Mouse (Mus musculus) bone marrow macrophage, adult 2 months (primary cell): ENCODE measurements around the gene Dbr1. TPM values are rescaled to one million over a fixed set of nuclear protein-coding genes. Genes with fewer than 3 reads are reported as not detected.
"Not testable (repeated sequence)": the region's sequence is repeated elsewhere in the genome, so short reads cannot be mapped to it uniquely, and the experiment has no call there.

Source experiments
- H3K27ac ChIP-seq: 2 replicates; pipeline ENCODE4 v1.5.1; 2012; ENCODE audit warnings: low read depth, low read length; ENCODE audit not compliant: insufficient read depth
- H3K4me1 ChIP-seq: 2 replicates; pipeline ENCODE4 v1.6.1; 2012; ENCODE audit warnings: low read length; ENCODE audit not compliant: control insufficient read depth, insufficient read depth
- H3K4me3 ChIP-seq: 2 replicates; pipeline ENCODE4 v1.5.1; 2012; ENCODE audit warnings: mild to moderate bottlenecking, low read length, moderate library complexity; ENCODE audit not compliant: insufficient read depth
- CTCF ChIP-seq: IDR thresholded peaks from 2 replicates; pipeline ENCODE4 v1.5.1; 2012; ENCODE audit warnings: low read depth, mild to moderate bottlenecking, low read length, moderate library complexity
- POLR2A ChIP-seq: IDR thresholded peaks from 2 replicates; pipeline ENCODE4 v1.6.1; 2012; ENCODE audit warnings: mild to moderate bottlenecking, low read depth, low read length, borderline replicate concordance
- polyA plus RNA-seq: library from polyadenylated mRNA; stranded (reverse); fragments of >200 nt; gene quantifications from 2 replicates; pipeline ENCODE4 v1.2.4, GENCODE M21; 2012; ENCODE audit not compliant: missing spikeins, insufficient read depth, insufficient read length

Gene Dbr1
- polyA plus RNA-seq, 1 experiment, result 13.2 TPM

DNA sequence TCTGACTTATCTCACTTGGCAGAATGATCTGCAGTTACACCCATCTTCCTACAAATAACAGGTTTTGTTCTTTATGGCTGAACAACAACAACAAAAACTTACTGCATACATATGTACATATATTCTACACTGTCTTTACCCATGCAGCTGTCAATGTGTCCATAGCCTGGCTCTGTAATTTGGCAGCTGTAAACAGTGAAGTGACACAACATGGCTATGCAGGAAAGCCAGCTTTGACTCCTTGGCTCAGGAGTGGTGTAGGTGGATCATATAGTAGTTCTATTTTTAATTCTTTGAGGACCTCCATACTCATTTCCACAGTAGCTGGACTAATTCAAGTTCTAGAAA lies 16.1 kb upstream of the Dbr1 start:
- Histone ChIP-seq H3K27ac (no peak overlapping the region), H3K4me3 (no peak overlapping the region), H3K4me1 (peaks cover 2% of the 10 kb centered on the region; the same call in 1 of the 2 replicates)
- TF ChIP-seq CTCF (no peak), POLR2A (no peak)

DNA sequence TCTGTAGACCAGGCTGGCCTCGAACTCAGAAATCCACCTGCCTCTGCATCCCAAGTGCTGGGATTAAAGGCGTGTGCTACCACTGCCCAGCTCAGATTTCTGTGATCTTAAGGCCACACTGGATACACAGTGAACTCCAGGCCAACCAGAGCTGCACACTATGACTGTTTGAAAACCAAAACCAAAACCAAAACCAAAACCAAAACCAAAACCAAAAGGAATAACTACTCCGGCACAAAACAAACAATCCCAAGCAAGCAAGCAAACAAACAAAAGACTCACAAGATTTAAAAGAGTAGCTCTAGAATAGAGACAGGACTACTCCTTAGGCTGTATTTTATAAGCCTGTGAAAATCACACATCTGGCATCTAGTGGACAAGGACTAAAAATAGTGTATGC lies 15.2 kb upstream of the Dbr1 start:
- H3K4me3 ChIP-seq, result no peak overlapping the region
- TF ChIP-seq POLR2A (no peak), CTCF (no peak)
- no peak overlapping the region for H3K27ac ChIP-seq
- peaks cover 2% of the 10 kb centered on the region; the same call in 1 of the 2 replicates for H3K4me1 ChIP-seq

DNA sequence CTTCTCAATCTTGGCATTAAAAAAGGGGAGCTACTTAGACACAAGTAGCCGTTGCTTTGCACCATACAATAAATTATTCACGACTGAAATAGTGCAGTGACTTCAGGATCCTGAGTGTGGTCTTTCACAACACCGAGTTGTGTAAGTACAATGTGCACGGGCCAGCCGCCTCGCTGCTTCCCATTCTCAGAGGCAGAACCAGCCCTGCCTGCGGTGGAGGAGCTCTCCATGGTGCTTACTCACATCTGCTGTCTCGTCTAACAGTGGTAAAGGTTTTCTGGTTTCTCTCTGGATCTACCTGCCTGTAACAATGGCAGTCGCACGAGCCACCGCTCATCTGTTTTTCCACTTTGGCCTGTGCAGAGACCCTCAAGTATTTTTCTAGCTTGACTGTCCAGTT lies 11.9 kb upstream of the Dbr1 start:
- H3K4me3 ChIP-seq, result no peak overlapping the region
- TF ChIP-seq POLR2A, result no peak
- TF ChIP-seq CTCF, result no peak
- H3K27ac ChIP-seq, result no peak overlapping the region

DNA sequence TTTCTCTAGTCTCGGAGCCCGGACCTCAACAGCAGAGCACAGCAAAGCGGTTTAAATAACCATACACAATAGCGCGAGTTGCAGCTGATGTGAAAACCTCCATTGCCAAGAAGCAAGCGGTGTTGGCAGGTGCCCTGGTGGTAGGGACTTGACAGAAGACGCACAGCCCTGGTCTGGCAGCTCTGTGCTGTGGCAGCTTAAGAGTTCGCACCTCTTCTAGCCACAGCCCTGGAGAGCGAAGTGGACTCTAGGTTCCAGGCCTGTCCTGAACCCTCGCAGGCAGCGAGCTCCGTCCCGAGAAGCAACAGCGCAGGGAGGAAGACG lies 7.6 kb upstream of the Dbr1 start:
- TF ChIP-seq POLR2A (no peak), CTCF (no peak)
- 0 out of 2 replicates have a peak overlapping the region, but pooled peaks have one; percentile 85 for H3K27ac ChIP-seq
- peak overlapping the region; percentile 99 for H3K4me3 ChIP-seq
- peaks cover 8% of the 10 kb centered on the region for H3K4me1 ChIP-seq

More for the DNA sequence above, 11.9 kb upstream of the Dbr1 start:
- peaks cover 8% of the 10 kb centered on the region for H3K4me1 ChIP-seq

DNA sequence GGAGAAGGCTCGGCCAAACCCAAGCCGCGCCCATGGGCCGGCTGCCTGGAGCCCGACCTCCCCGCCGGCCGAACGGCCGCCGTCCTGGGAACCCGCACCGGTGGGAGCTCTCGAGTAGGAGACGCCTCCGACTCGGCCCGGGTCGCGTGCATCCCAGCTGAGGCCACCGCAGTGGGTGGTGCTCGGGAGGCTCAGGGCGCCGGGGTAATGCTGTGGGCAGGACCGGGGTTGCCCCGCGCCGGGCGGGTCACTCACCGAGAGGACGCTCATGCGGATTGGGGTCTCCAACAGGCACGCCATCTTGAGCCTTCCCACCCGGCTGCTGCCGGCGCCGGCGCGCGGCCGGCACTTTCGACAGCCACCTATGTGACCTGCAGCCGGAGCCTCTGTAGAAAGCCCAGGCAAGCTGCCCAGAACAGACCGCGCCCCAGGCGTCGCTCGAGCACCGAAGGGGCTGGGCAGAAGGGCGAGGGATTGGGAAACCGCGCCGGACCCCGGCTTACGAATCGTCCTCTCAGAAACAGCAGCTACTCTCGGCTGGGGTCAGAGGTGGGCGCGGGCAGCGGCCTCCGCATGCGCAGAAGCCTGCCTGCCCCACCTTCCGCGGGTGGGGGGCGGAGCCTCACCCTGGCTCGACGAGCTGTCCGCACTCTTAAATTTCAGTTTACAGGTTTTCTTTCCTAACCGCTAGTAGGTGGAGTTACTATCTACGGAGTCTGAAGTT lies 7.1 kb upstream of the Dbr1 start, which contains the start of gene Armc8:
Gene Armc8, minus strand, starts transcription at position 553 of the 724 bp plus-strand sequence.
- Histone ChIP-seq H3K4me3 (peak within 1 kb of the TSS; percentile 99), H3K4me1 (peaks cover 8% of the 10 kb centered on the region), H3K27ac (peak within 1 kb of the TSS; percentile 85)
- TF ChIP-seq POLR2A (no peak), CTCF (no peak)

DNA sequence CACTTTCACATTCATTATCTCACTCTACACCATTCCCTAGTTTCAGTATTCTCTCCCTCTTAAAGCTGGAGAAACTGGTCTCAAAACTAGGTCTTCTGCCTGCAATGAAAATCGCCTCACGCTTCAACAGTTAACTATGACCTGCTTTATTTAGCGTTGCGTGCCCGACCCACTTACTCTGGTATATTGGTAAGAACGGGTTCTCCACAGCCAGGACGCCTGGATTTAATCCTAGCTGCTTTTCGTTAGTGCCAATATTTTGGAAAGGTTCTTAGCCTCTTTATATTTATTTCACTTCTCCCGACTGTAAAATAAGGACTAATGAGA lies 6.6 kb upstream of the Dbr1 start:
- H3K27ac ChIP-seq, result peak overlapping the region; percentile 10; the same call in 1 of the 2 replicates
- peak overlapping the region; percentile 99 for H3K4me3 ChIP-seq
- H3K4me1 ChIP-seq, result peaks cover 7% of the 10 kb centered on the region
- TF ChIP-seq POLR2A (no peak), CTCF (no peak)

DNA sequence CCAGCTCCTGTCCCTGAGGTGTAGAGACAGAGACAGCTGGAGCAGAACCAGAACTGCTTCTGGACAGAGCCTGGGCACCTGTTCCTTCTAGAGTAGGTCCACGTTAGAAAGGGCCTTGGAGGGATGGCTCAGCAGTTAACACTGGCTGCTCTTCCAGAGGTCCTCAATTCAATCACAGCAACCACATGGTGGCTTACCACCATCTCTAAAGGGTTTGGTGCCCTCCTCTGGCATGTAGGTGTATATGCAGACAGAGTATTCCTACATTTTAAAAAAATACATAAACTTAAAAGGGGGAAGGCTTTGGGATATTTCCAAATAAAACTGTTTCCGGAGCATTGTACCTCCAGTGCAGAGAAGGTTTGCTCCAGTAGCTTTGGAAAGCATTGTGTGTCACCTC lies 5.1 kb downstream of the Dbr1 start:
- Histone ChIP-seq H3K4me1 (peaks cover 9% of the 10 kb centered on the region; the same call in 1 of the 2 replicates), H3K4me3 (no peak overlapping the region), H3K27ac (no peak overlapping the region)
- TF ChIP-seq POLR2A (no peak), CTCF (no peak)

DNA sequence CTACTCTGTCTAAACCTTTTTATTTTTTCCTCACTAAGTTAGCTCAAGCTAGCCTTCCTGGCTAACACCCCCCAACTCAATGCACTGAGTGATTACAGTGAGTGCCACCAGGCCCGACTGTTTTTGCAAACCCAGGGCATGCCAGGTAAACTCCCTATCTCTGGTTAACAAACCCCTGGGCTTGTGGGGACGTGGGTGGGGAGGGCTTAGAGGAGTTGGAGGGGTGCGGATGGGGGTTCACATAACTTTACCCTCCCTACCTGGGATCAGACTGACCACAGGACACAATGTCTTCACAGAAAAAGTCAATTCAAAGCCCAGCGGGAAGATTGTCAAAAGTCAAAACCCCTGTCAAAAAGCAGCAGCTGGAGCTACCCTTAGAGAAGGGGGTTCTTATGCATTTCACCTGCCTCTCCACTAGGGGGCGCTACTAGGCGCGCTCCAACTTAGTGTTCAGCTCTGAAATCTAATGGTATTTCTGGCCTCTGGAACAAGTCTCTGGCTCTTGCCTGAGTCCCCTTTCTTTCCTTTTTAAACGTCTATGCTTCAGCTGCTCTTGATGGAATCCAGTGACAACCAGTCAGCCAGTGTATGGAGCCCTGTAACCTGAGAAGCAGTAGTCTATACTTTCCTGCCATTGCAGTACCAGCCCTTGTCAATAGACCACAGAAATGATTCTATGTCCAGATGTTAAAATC lies 12.1 kb downstream of the Dbr1 start:
- Histone ChIP-seq H3K4me1 (no peaks in the 10 kb centered on the region), H3K27ac (no peak overlapping the region), H3K4me3 (no peak overlapping the region)
- TF ChIP-seq POLR2A (no peak), CTCF (peak; percentile 86)

DNA sequence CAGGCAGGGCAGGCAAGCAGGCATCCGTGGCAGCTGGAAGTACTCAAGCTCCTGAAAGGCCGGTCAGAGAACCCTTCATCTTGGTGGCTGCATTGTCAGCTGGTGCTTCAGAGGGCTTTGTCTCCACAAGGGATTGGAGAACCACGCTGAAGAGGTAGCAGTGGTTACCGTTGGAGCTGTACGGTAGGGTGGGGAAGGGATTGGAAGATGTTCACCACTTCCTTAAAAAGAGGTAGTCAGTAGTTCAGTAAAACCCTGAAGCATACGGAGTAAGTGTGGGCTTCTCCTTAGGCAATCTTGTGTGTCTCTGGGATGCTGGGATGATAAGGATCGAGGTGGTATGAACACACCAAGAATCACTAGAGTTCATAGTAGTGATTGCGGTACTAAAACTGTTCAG lies 15.5 kb downstream of the Dbr1 start:
- Histone ChIP-seq H3K4me1 (no peaks in the 10 kb centered on the region), H3K4me3 (no peak overlapping the region), H3K27ac (no peak overlapping the region)
- TF ChIP-seq POLR2A, result no peak
- no peak for TF ChIP-seq CTCF

DNA sequence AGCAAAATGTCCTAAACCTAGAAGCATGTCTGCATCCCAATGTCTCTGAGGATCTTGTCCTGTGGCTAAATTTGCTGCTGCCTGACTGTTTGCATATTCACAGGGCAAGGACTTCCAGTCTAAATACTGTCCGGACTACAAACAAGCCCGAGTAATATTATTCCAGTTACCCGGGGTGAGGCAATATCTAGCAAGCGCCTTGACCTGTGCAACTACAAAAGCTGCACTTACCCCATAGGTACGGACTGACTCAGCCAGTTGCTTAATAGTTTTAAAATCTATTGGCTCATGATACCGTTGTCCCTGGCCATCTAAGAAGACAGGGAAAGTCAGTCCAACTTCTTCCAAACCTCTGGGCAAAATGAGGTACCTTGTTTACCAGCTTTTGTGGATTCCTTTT lies 23.5 kb downstream of the Dbr1 start:
- not testable (repeated sequence) for H3K4me3 ChIP-seq, H3K27ac ChIP-seq, H3K4me1 ChIP-seq
